Mouse (Mus musculus): ENCODE results near the gene Ssr1.

Gene Ssr1

GRCm38 (mm10) chr13:37993704-37994404 lies at the start of gene Ssr1:
Ssr1 (minus strand) TSS chr13:37994217.
- DNase-seq: peak; percentile 97

GRCm38 (mm10) chr13:38037811-38038210 lies 43.8 kb upstream of the Ssr1 start:
- peak; percentile 9 for DNase-seq

- peak; percentile 96 for DNase-seq
Observed at GRCm38 (mm10) chr13:38037044-38037687, 43.1 kb upstream of the Ssr1 start, which contains the start of gene Cage1. Cage1 (minus strand) TSS chr13:38037069.

- DNase-seq: peak; percentile 22
Observed at GRCm38 (mm10) chr13:38036343-38037043, 42.5 kb upstream of the Ssr1 start, which contains the start of gene Riok1. Riok1 (plus strand) TSS chr13:38036995.

GRCm38 (mm10) chr13:38028407-38028806 lies 34.4 kb upstream of the Ssr1 start:
- DNase-seq: no peak

GRCm38 (mm10) chr13:38027618-38028248 lies 33.7 kb upstream of the Ssr1 start:
- no peak for DNase-seq

- no peak for DNase-seq
Observed at GRCm38 (mm10) chr13:38025874-38026273, 31.9 kb upstream of the Ssr1 start.

- no peak for DNase-seq
Observed at GRCm38 (mm10) chr13:38018791-38019190, 24.8 kb upstream of the Ssr1 start.

GRCm38 (mm10) chr13:38015591-38015990 lies 21.6 kb upstream of the Ssr1 start:
- DNase-seq: no peak

- DNase-seq: no peak
Observed at GRCm38 (mm10) chr13:38012436-38012835, 18.4 kb upstream of the Ssr1 start.

- no peak for DNase-seq
Observed at GRCm38 (mm10) chr13:38010444-38010910, 16.5 kb upstream of the Ssr1 start.

GRCm38 (mm10) chr13:38009721-38010408 lies 15.8 kb upstream of the Ssr1 start:
- no peak for DNase-seq

- no peak for DNase-seq
Observed at GRCm38 (mm10) chr13:38007972-38008371, 14.0 kb upstream of the Ssr1 start.

GRCm38 (mm10) chr13:38002461-38002860 lies 8.4 kb upstream of the Ssr1 start:
- DNase-seq: no peak

GRCm38 (mm10) chr13:37999713-38000112 lies 5.7 kb upstream of the Ssr1 start:
- DNase-seq: no peak

GRCm38 (mm10) chr13:37994405-37994749 lies 360 bp upstream of the Ssr1 start:
- no peak for DNase-seq

- DNase-seq: no peak
Observed at GRCm38 (mm10) chr13:37993376-37993703, 677 bp downstream of the Ssr1 start.

GRCm38 (mm10) chr13:37992638-37993371 lies 1.2 kb downstream of the Ssr1 start:
- peak; percentile 25 for DNase-seq

GRCm38 (mm10) chr13:37989701-37990100 lies 4.3 kb downstream of the Ssr1 start:
- no peak for DNase-seq

GRCm38 (mm10) chr13:37986166-37986565 lies 7.9 kb downstream of the Ssr1 start:
- DNase-seq: no peak

GRCm38 (mm10) chr13:37981063-37981462 lies 13.0 kb downstream of the Ssr1 start:
- no peak for DNase-seq

GRCm38 (mm10) chr13:37980346-37980745 lies 13.7 kb downstream of the Ssr1 start:
- no peak for DNase-seq

All from cerebellum, adult 11-12 months (tissue).